Mouse (Mus musculus) cerebellum, adult 11-12 months (tissue): Measurements from ENCODE around the gene Mapt.
"Not testable (repeated sequence)": the region's sequence is repeated elsewhere in the genome, so short reads cannot be mapped to it uniquely, and the experiment has no call there.

Source experiments
- DNase-seq: peaks from one replicate; pipeline ENCODE4 v3.0.0; 2022

The Mapt gene

DNA sequence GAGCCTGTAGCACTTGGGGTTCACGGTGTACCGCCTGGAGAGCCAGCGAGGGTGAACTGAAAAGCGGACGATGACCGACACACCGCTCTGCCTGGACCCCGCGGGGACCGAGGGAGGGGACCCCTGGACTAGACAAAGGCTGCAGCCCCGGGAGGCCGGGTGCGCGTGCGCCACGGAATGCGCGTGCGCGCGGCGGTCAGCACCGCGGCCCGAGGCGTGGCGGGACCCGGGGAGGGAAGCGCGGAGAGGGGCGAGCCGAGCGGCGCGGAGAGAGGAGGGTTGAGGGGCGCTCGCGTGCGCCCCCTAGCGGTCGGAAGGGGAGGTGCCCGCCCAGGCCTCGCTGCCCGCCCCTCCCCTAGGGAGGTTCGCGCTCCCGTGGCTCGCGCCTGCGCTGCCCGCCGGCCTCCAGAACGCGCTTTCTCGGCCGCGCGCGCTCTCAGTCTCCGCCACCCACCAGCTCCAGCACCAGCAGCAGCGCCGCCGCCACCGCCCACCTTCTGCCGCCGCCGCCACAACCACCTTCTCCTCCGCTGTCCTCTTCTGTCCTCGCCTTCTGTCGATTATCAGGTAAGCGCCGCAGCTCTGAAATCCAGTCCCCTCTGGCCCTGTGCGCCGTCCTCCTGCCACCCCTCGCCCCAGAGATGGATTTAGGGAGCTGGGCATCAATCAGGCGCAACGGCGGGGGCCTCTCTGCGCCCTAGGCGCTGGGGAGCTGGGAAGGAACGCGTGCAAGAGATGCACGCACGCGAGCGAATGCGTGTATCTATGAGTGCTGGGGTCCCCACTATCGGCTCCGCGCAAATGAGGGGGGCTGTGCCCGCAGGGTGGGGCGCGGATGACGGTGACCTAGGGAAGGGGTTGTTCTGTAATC lies at the start of gene Mapt:
TSS of gene Mapt (plus strand) at position 350 of the 871 bp plus-strand sequence.
- peak; percentile 94 for DNase-seq

DNA sequence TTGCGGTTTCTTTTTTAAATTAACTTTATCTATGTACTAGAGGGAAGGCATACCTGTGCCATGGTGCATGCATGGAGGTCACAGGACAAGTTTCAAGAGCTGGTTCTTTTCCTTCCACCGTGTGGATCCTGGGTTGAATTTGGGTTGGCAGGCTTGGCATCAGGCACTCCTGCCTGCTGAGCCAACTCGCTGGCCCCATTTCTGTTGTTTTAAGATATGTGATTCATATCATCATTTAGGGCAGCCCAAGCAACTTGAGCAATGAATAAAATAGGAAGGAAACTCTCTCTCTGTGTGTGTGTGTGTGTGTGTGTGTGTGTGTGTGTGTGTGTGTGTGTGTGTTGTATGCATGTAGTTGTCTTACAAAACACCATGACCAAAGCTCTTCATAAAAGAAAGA lies 49.0 kb upstream of the Mapt start:
- DNase-seq = peak; percentile 49

DNA sequence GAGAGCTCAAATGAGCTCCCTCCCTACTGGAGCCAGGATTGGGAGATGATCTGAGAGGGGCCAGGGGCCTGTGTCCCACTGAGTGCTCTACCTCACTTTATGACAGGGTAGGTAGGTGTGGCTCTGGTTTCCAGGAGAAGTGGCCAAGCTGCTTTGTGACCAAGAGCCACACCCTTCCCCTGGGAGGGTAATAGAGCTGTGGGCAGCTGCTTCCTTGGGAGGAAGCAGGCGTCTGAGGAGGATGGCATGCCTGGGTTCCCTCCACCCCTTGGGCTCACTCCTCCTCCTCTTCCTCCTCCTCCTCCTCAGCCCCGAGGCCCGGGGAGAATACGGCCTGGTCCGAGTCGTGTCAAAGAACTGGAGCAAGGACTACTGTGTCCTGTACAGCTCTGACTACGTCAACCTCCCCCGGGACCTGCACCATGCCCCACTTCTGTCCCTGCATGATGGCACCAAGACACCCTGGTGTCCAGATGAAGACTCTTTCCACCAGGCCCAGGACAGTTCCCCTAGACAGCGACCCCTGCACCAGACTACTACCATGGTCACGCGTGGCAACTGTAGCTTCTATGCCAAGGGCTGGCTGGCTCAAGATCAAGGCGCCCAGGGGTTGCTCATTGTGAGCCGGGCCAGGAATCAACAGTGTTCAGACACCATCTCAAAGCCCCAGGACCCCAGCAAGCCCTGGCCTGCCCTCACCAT lies 44.9 kb upstream of the Mapt start, which contains the start of gene Sppl2c:
TSS of gene Sppl2c (plus strand) at position 193 of the 702 bp plus-strand sequence.
- DNase-seq = peak; percentile 24

DNA sequence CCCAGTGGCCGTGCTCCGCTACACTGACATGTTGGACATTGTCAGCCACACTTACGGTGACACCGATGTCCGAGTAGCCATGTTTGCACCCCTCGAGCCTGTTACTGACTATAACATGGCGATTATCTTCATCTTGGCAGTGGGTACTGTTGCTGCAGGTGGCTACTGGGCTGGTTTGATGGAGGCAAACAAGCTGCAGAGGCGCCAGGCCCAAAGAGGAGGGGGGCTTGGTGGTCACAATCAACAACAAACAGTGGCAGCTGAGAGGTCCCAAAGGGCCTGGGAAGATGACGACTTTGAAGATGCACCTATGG lies 44.4 kb upstream of the Mapt start:
- DNase-seq = peak; percentile 54

DNA sequence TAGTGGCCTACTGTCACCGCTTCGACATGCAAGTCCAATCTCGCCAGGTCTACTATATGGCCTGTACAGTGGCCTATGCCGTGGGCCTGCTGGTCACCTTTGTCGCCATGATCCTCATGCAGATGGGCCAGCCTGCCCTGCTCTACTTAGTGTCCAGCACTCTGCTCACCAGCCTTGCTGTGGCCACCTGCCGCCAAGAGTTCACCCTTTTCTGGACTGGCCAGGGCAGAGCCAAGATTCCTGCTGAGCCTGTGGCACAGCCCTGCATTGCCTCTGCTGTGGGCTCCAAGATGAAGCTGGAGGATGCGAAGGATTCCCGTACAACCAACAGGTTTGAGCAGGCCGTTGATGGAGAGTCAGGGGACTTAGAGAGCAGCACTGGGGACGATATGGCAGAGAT lies 43.4 kb upstream of the Mapt start:
- peak; percentile 77 for DNase-seq

DNA sequence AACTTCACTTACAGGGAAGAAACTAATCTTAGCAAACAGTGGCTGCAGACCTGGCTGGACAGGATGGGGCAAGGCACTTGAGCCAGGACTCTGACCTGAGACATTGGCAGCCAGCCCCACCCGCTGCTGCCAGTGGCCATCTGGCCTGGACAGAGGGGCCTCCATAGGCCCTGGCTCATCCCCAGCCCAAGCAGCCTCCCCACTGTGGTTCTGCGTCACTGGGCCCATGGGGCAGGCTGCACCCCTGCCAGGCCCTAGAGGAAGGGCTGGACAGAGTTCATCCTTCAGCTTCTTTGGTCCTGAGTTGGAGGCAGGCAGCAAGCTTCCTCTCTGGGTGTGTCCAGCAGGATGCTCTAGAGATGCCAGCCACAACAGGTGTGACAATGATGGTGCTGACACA lies 41.2 kb upstream of the Mapt start:
- DNase-seq = peak; percentile 95

DNA sequence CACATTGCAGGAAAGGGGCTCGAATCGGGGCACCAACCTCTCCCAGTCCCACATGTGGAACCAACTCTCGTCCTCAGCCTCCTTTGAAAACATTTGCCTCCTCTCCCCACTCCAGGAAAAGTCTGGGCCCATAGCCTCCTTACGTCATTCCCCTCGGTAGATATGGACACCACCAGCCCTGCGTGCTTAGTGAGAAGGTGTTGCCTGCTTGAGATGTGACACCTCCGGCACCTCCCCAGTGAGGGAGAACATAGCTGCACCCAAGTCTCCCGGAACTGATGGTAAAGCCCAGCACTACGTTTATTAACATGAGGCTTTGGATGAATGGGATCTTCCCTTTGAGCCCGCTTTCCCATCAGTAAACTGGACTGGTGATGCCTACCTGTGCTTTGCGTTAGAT lies 35.8 kb upstream of the Mapt start:
- DNase-seq = no peak

DNA sequence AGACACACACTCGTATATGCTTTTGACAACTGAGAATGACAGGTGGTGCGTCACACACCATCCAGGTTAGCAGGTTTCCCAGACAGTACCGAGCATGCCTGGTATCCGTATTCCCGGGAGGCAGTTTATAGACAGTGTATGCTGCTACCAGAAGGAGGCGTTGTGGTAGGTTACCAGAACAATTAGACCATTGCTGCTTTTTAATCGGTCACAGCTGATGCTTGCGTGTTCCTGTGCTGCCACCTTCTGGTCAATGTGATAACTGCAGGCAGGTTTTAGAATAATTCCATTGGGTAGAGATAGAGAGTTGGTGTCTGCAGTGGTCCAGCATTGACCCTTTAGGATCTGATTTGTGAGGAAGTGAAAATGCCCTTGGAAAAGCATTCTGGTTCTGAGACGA lies 35.4 kb upstream of the Mapt start:
- peak; percentile 88 for DNase-seq

DNA sequence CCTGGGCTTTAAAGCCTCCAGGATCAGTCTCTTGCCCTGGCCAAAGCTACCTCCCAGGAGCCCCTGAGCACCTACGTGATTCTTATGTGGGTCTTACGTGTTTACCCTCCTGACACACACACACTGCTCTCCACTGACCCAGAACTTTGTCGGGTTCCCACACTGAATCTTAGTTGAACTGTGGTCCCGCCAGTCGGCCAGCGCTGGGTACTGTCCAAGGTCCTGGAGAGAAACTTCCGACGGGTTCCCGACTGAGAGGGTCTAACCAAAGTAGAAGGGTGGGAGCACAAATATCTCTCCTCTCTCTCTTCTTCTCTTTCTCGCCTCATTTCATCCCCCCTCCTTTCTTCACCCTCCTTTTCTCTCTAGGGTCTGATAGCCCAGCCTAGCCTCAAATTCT lies 33.3 kb upstream of the Mapt start:
- DNase-seq = no peak

DNA sequence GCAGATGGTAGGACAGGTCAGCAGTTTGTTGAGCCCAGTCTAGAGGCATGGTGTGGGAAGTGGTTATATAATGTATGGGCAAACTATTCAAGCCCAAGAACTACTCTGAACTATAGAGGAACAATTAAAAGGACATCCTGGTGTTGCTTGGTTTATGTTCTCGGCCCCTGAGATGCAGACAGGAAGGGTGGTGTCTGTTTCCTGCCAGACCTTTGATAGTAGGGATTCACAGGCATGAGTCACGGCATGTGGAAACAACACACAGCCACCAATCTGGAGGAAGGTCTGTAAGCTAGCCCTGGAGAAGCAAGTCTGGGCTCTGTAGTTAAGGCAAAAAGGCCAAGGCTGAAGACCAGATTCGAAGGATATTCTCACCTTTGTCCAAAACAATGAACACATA lies 27.9 kb upstream of the Mapt start:
- DNase-seq = no peak

DNA sequence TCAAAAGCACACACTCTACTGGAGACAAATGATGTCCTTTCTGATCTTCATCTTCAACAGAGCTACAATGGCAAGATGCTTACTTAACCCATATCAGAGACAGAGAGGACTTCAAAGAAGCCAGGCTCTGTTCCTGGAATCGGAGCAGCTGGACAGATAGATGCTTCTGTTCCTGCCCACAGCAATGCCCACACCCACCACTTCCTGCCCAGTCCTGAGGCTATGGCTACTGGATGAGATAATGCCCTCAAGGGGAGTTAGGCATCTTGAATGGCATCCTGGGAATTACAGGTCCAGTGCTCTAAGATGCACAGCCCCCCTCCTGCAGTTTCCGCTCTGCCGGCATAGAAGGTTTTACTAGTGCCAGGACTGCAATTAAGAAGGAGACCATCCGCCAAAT lies 24.6 kb upstream of the Mapt start:
- no peak for DNase-seq

DNA sequence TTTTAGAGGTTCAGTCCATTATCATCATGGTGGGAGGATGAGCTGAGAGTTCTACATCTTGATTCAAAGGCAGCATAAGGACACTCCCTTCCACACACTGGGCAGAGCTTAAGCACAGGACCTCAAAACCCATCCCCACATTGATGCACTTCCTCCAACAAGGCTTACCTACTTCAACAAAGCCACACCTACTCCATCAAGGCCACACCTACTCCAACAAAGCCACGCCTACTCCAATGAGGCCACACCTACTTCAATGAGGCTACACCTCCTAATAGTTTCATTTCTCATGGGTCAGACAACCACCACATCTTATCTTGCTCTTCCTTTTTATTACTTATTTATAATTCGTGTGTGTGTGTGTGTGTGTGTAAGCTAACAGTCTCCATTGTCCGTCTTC lies 22.1 kb upstream of the Mapt start:
- DNase-seq = no peak

DNA sequence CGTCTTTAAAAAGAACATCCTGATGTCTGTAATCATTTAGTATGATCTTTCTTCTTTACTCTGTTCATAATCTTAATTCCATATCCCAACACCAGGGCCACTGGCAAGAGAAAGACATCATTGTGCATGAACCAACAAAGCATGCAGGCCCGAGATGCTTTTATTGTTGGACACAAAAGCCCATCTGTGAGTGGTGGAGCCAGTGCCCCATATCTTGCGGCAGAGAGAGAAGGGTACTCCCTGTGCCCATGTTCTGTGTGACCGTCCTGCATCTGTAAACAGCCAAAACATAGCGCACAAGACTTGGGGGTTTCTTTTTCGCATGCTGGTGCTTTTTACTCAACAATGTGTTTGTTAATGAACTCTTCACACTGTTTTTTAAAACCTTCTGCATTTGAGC lies 19.9 kb upstream of the Mapt start:
- no peak for DNase-seq

DNA sequence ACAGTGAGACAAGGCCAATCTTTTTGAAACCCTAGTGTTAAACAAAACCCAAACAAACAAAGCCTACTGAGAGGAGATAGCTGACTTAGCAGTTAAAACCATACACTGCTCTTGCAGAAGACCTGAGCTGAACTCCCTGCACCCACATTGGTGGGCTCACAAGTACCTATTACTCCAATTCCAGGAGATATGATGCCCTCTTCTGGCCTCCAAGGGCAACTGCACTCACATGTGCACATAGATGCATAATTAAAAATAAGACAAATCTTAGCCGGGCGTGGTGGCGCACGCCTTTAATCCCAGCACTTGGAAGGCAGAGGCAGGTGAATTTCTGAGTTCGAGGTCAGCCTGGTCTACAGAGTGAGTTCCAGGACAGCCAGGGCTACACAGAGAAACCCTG lies 17.1 kb upstream of the Mapt start:
- DNase-seq = not testable (repeated sequence)

DNA sequence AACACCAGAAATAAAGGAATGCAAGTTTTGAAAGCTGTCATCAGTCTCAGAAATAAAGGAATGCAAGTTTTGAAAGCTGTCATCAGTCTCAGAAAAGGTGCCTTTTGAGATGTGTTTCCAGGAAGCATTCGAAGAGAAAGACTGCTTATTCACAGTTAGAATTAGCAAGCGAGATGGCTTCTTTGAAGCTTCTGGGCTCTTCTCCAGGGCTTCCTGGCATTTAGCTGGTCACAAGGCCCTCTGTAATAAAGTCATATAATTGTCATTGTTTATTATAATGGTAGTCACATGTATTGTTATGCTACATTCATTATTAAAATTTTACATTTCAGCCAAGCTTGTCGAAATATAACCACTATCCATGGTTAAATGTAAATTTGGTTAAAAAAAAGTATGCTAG lies 13.1 kb upstream of the Mapt start:
- DNase-seq = no peak

DNA sequence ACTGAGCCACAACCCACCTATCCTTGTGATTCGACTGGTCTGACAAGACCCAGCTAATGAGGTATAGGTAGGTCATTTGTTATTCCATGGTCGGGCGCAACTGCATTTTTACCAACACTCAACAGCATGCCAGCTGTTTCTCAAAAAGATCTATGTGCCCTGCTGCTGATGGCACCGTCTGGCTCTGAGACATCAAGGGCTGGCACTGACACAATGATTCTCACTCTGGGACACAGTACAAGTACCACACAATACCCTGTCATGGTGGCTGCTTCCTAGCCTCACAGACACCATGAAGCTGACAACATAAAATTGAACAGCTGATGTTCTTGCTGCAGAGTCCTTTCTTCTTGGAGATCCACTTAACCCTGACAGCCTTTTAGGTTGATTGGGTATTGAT lies 10.9 kb upstream of the Mapt start:
- no peak for DNase-seq

DNA sequence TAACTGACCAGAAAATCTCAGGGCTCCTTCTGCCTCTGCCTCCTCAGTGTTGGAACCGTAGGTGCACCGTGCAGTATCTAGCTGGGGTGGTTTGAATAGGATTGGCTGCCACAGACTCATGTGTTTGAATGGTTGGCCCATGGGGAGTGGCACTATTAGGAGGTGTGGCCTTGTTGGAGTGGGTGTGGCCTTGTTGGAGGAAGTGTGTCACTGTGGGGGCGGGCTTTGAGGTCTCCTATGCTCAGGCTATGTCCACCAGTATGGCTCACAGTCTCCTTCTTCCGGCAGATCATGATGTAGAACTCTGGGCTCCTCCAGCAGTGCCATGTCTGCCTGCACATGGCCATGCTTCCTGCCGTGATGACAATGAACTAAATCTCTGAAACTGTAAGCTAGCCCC lies 9.4 kb upstream of the Mapt start:
- DNase-seq = no peak

DNA sequence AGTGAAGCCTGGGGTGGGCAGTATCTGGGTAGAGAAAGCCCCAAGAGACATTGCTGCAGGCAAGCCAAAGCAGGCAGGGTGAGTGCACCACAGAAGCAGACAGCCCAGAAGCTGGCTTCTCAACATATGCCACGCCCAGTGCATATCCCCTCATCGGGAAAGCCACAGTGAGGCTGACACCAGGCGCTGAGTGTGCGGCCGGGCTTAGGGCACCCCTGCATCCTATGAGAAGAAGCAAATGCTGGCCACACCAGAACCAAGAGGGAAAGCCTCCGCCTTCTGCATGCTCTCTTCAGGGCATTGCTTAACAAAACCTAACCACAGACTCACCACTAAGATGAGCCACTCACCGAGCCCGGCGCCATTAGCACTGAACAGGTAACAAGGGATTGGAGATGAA lies 7.9 kb upstream of the Mapt start:
- DNase-seq = no peak

DNA sequence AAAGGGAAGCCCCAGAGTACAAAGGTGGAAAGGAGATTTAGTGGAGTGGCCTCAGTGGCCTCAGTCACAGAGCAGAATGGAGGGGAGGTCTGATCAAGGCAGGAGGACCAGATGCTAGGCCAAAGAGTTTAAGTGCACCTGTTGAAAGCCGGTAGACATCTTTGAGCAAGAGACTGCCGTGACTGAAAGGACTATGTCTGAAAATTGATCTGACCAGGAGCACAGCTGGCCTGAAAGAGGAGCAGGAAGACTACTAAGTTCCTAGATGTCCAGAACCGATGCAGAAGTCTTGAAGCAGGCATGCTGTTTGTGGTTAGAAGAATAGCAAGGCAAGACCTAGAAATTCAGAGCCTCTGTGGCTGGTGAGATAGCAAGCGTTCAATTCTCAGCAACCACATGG lies 1.8 kb upstream of the Mapt start:
- DNase-seq = no peak

DNA sequence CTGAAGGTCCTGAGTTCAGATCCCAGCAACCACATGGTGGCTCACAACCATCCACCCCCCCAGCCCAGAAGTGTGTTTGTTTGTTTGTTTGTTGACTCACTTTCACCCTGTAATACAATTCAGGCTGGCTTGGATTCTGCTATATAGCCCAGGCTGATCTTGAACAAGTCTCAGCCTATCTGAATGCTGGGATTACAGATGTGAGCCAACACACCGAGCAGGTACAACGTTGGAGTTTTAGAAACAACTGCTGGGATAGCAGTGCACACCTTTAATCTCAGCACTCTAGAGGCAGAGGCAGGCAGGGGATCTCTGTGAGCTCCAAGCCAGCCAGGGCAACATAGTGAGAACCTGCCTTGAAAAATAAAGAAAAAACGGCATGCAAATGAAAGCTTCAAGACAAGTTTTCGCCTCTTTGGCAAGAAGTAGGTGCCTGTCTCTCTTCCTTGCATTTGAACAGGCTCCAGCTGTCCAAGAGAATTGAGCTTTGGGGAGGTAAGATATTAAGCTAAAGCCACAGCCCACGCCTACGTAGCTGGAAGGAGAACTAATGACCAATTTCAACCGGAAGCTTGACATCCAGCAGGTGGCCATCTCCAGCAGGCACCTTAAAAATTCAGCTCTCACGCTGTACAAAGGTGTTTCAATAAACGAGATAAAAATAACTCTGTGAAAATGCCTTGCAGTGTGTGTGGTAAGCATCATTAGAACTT lies 968 bp upstream of the Mapt start:
- peak; percentile 58 for DNase-seq

DNA sequence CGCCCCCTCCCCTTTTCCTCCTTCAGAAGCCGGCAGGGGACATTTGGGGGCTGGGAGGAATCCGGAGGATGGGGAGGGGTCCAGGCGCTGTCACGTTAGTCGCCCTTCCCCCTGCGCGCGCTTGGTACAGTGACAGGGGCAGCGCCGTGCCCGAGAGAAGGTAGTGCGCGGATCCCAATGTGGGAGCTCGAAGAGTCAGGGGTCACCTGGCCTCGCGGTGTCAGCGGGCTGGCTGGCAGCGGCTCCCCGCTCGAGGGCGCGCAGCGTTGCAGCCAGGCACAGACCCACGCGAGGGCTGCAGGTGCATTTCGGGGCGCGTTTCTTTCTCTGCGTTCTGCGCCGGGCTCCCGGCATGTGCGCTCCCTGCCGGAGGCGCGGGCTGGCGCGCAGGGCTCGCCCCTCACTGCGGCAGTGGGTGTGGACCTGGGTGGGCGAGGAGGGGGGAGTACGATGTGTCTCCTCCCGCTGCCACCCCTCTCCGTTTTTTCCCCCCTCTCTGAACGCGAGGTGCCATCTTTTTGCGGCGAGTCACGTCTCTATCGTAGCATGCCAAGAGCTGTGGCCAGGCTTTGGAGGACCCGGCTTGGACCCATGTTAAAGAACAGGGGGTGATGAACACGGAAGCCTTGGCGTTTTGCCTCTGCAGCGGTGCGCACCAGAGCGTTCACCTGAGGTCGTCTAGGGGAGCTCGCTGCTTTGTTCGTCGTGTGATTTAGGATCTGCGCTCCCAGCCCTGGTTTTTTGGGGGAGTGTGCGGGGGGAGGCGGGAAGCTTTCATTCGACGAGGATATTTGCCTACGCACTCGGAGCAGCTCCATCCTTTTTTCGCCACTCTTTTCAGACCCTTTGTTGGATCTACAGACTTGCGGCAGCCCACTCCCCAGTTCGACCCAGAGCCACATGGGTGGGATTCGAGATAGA lies 1.2 kb downstream of the Mapt start:
- peak; percentile 83 for DNase-seq

DNA sequence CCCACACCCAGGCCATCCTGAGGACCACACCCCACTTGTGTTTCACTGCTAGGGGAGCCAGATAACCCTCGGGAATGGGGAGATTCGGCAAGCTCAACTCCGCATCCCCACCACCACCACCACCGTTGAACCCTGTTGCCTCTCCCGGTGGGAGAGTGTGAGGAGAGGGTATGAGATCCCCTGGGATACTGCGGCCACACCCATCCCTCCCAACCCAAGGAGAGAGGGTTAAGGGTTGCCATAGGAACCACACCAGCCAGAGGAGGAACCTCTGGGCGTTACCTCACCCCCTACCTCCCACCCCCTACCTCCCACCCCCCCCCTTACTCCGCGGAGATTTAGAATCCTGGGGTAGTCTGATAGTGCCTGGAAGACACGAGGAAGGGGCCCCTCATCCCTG lies 1.9 kb downstream of the Mapt start:
- no peak for DNase-seq
